Mouse (Mus musculus): Measurements from ENCODE around the gene Gipc3. TPM values are rescaled to one million over a fixed set of nuclear protein-coding genes. Genes with fewer than 3 reads are reported as not detected.

Gene Gipc3
- polyA plus RNA-seq, 1 experiment, result not detected

DNA sequence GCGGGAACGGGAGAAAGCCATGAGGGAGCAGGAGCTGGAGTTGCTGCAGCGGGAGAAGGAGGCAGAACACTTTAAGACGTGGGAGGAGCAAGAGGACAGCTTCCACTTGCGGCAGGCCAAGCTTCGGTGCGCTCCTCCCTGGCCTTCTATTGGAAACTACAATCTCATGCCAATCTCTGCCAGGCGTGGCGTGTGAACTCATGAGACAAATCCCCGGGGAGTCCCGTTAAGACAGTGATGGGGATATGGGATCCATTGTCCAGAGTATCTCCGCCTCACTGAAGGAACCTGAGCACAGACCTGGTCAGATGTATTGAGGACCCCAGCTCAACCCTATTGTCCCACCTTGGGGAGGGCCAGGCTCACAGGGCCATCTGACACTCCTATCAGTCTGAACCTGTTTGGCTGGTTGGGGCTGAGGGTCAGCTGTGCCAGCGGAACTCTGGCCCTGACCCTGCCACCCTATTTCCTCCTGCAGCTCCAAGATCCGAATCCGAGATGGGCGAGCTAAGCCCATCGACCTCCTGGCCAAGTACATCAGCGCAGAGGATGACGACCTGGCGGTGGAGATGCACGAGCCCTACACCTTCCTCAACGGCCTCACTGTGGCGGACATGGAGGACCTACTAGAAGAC is 19.8 kb downstream of the Gipc3 start:
- H3K27ac ChIP-seq (replicated peaks; ENCODE audit: low read depth, low read length), result no peak overlapping the region
- H3K4me1 ChIP-seq (ENCODE audit: control insufficient read depth, insufficient read depth, insufficient read length, low read length), result peaks cover 19% of the 10 kb centered on the region
- H3K4me3 ChIP-seq (ENCODE audit: insufficient read depth, low read depth, low read length), result no peak overlapping the region

DNA sequence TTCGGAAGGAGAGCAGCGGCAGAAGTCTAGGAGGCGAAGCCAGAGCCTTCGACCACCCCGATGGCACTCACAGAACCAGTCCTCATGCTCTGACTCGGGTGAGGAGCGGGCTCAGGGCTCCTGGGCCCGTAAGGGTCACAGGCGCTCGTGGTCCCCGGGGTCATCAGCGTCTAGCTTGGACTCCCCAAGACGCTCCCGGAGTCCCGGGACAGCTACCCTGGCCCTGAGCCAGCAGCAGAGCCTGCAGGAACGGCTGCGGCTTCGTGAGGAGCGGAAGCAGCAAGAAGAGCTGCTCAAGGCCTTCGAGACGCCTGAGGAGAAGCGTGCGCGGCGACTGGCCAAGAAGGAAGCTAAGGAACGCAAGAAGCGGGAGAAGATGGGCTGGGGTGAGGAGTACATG is 20.6 kb downstream of the Gipc3 start:
- Histone ChIP-seq H3K4me1 (ENCODE audit: control insufficient read depth, insufficient read depth, insufficient read length, low read length) (peaks cover 18% of the 10 kb centered on the region), H3K4me3 (ENCODE audit: insufficient read depth, low read depth, low read length) (no peak overlapping the region; the same call in 1 of the 2 replicates), H3K27ac (replicated peaks; ENCODE audit: low read depth, low read length) (no peak overlapping the region)

DNA sequence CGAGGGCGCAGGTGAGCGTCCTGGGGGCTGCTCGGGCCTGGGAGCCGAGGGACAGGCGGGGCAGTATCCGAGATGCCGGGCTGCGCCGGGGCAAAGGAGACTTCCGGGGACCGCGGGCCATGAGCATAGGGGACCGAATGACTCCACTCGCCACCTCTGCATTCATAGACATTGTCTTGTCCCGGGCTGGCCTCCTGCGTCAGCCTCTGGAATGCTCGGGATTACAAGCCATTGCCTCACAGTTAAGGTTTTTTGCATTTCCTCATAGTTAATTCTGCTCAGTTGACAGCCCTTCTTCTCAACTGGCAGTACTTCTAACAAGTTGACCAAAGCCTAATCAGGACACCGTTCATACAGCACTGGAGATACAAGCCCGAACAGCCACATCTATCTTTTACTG is 21.6 kb downstream of the Gipc3 start:
- Histone ChIP-seq H3K27ac (replicated peaks; ENCODE audit: low read depth, low read length) (peak overlapping the region; percentile 50), H3K4me1 (ENCODE audit: control insufficient read depth, insufficient read depth, insufficient read length, low read length) (peaks cover 13% of the 10 kb centered on the region; the same call in 1 of the 2 replicates), H3K4me3 (ENCODE audit: insufficient read depth, low read depth, low read length) (peak overlapping the region; percentile 84)

DNA sequence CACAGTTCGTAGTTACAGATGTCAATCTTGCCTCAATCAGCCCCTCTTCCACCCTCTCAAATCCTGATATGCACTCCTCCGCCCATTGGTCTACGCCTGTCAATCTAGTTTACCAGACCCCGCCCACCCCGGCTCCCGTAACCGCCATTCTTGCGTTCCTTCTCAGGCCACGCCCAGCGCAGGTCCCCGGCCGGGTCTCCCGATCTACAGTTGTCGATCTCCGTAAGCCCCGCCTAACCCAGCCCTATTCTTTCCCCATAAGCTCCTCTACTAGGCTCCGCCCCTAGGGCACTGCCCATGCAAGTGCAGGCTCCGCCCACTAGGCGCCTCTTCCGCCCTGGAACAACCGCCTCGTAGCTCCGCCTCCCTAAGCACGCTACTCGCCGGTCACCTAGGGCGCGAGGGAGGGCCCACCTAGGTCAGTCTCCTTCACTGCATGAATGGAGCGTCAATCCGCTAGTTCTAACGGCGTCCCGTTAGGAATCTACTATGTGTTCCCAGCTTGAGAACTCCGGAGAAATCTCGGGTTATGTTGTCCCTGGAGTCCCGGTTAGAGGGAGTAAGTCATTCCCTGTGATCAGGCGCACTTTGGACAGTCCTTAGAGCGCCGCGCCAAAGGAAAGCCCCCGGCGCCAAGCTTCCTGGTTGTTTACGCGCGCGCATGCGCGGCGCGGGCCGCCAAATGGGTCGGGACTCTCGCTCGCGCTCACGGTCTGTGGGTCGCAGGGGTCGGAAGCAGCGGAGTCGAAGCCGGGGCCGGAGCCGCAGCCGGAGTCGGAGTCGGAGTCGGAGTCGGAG is 22.3 kb downstream of the Gipc3 start, which contains the start of gene Cactin:
Gene Cactin, plus strand, starts transcription at position 554 of the 798 bp plus-strand sequence.
- Histone ChIP-seq H3K4me1 (ENCODE audit: control insufficient read depth, insufficient read depth, insufficient read length, low read length) (peaks cover 13% of the 10 kb centered on the region; the same call in 1 of the 2 replicates), H3K27ac (replicated peaks; ENCODE audit: low read depth, low read length) (peak within 1 kb of the TSS; percentile 97), H3K4me3 (ENCODE audit: insufficient read depth, low read depth, low read length) (peak within 1 kb of the TSS; percentile 84)

DNA sequence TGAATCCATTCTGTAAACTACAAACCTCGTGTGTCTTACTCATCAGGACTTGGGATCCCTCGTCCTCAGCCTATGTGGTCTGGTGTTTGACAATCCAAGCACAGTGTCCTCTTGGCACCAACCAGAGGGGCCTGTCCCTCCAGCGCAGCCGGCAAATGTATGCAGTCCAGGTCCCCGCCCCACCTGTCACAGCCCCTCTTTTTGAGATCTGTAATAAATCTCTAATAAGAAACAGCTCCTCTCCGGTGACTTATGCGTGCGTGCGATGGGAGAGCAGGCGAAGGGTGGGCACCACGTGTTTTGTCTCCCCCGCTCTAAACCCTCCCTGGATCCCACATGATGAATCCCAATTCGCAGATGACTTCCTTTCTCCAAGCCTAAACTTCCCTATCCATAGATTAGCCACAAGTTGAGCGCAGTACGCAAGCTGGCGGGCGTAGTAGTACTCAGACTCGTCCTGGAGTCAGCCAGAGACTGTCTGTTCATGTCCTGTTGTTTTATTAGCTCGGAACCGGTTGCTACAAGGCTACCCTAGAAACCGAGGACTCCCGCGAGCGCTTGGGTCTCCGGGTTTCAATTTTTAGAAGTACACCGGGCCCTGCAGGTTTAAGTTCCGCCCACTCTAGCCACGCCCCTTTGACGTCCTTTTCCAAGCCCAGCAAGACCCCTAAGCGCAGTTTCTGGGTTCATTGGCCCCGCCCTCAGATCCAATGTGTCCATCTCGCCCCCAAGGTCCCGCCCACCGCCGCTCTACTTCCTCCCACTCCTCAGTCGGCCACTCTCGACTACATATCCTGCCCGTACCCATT is 23.1 kb downstream of the Gipc3 start:
- H3K27ac ChIP-seq (replicated peaks; ENCODE audit: low read depth, low read length), result peak overlapping the region; percentile 78
- H3K4me1 ChIP-seq (ENCODE audit: control insufficient read depth, insufficient read depth, insufficient read length, low read length), result peaks cover 13% of the 10 kb centered on the region; the same call in 1 of the 2 replicates
- H3K4me3 ChIP-seq (ENCODE audit: insufficient read depth, low read depth, low read length), result peak overlapping the region; percentile 60

DNA sequence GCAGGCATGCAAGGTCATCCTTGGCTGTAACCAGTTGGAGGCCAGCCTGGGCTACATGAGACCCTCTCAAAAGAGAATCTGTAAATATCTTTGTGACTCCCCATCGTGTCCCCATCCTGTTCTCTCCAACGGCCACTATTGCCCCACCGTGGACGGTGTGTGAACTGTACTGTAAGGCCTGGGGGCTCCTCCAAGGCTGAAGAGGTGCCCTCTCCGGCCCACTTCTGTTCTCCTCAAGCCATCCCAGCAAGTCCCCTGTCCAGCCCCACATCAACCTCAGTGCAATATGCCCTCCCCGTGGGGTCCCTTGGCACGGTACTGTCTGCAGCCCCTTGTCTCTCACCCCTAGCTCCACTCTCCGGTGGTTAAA is 23.8 kb downstream of the Gipc3 start:
- Histone ChIP-seq H3K27ac (replicated peaks; ENCODE audit: low read depth, low read length) (peak overlapping the region; percentile 78), H3K4me1 (ENCODE audit: control insufficient read depth, insufficient read depth, insufficient read length, low read length) (peaks cover 13% of the 10 kb centered on the region; the same call in 1 of the 2 replicates), H3K4me3 (ENCODE audit: insufficient read depth, low read depth, low read length) (peak overlapping the region; percentile 60)

DNA sequence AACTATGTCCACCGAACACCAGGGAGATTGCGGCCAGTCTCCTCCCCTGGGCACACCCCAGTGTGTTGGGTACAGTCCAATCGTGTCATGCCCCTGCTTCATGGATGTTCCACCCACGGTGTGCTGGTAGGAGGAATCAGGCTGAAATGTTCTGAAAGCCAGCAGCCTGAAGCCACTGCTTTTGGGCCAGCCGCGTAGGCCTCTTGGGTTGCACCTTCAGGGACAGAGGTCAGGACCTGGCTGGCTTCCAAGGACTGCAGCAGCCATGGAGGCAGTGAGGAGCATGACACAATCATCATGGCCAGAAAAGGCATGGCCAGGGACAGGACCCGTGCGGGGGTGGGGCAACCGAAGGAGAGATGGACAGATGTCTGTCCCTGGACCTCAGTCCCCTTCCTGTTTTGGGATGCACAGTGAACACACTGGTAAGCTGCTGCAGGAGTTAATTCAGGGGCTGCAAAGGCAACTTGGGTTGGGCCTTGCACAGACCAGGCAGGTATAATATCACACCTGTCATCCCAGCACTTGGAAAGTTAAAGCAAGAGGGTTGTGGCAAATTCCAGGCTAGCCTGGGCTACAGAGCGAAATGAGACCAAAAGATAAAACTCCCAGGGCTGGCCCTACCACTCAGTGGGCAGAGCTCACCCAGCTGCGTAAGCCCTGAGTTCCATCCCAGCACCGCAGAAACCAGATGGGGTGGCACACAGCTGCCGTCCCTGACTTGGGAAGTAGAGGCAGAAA is 24.3 kb downstream of the Gipc3 start:
- peaks cover 13% of the 10 kb centered on the region; the same call in 1 of the 2 replicates for H3K4me1 ChIP-seq (ENCODE audit: control insufficient read depth, insufficient read depth, insufficient read length, low read length)
- no peak overlapping the region for H3K4me3 ChIP-seq (ENCODE audit: insufficient read depth, low read depth, low read length)
- peak overlapping the region; percentile 78; the same call in 1 of the 2 replicates for H3K27ac ChIP-seq (replicated peaks; ENCODE audit: low read depth, low read length)

DNA sequence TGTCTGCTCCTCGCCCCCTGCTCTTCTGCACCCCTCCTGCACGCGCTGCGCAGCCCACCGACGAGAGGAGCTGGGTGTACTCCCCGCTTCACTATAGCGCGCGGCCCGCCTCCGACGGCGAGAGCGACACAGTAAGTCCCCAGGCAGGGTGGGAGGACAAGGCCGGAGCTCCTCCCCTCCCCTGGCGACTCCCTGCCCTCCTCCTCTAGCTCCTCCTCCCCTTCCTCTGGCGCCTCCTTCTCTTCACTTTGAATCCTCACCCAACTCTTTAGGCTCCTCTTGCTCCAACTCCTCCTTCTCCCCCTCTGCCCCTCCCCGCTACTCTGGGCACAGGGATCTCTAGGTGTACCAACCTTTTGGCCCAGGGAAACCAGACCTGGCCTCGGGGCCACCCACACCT is 25.8 kb downstream of the Gipc3 start:
- Histone ChIP-seq H3K4me3 (ENCODE audit: insufficient read depth, low read depth, low read length) (peak overlapping the region; percentile 38; the same call in 1 of the 2 replicates), H3K4me1 (ENCODE audit: control insufficient read depth, insufficient read depth, insufficient read length, low read length) (peaks cover 13% of the 10 kb centered on the region; the same call in 1 of the 2 replicates), H3K27ac (replicated peaks; ENCODE audit: low read depth, low read length) (no peak overlapping the region)

DNA sequence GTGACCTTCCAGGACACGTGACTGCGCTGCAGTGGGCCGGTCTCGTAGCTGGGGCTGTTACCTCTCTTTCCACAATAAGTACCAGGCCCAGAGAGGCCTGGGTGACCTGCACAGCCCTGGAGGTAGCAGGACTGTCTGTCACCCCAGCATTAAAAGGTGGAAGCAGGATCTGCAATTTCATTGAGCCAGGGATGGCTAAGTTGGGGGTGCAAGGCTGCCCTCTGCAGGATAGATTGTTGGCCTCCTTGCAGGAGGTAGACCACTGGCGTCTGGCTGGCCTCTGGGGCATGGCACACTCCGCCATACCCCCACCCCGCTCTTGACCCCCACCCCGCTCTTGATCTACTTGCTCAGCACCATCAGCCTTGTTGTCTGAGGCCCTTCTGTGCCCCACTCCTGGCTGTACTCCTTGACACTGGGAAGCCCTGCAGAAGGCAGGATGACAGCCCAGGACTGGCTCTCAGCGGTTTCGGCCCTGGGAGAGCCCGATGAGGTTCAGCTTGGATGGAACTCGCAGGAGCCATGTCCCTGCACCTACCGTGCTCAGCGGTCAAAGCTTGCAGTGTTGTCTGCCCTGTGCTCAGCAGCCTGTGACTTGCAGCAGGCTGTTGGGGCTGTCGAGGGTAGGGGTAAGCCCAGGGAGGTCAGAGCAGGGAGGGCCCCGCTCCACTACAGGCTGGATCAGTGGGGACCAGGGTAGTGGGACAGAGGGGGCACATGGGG is 26.6 kb downstream of the Gipc3 start:
- Histone ChIP-seq H3K4me3 (ENCODE audit: insufficient read depth, low read depth, low read length) (no peak overlapping the region), H3K27ac (replicated peaks; ENCODE audit: low read depth, low read length) (no peak overlapping the region), H3K4me1 (ENCODE audit: control insufficient read depth, insufficient read depth, insufficient read length, low read length) (peaks cover 11% of the 10 kb centered on the region; the same call in 1 of the 2 replicates)

DNA sequence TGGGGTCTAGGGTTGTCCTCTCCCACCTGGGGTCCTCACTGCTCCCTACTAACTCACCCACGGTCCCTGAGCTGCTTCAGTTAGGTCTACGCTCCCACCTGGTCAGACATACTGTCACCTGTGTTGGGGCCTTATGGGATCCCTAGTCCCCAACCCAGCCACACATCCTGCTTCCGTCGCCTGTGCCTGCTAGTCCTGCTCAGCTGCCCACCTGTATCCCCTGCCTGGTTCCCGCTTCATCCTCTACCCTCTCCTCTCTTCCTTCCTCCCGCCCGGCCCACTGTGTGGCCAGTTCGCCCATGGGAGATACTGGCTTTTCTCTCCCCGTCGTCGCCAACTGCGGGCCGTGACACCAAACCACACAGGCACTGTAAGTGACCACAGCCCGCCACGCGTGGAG is 27.5 kb downstream of the Gipc3 start:
- H3K4me3 ChIP-seq (ENCODE audit: insufficient read depth, low read depth, low read length), result no peak overlapping the region
- no peak overlapping the region for H3K27ac ChIP-seq (replicated peaks; ENCODE audit: low read depth, low read length)
- peaks cover 11% of the 10 kb centered on the region; the same call in 1 of the 2 replicates for H3K4me1 ChIP-seq (ENCODE audit: control insufficient read depth, insufficient read depth, insufficient read length, low read length)

DNA sequence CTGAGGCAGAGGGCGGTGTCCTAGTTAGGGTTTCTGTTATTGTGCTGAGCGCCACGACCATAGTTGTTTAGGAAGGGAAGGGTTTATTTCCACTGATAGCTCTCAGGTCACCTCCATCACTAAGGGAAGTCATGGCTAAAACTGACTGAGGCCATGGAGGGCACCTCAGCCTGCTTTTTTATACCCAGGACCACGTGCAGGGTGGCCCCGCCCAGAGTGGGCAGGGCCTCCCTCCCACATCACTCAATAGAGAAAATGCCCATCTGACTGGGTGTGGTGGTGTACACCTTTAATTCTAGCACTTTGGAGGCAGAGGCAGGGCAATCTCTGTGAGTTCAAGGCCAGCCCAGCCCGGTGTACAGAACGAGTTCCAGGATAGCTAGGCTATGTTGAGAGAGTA is 28.9 kb downstream of the Gipc3 start:
- H3K27ac ChIP-seq (replicated peaks; ENCODE audit: low read depth, low read length), result no peak overlapping the region
- H3K4me1 ChIP-seq (ENCODE audit: control insufficient read depth, insufficient read depth, insufficient read length, low read length), result 0 out of 2 replicates have a peak, but pooled peaks cover 5% of the 10 kb centered on the region
- H3K4me3 ChIP-seq (ENCODE audit: insufficient read depth, low read depth, low read length), result no peak overlapping the region

DNA sequence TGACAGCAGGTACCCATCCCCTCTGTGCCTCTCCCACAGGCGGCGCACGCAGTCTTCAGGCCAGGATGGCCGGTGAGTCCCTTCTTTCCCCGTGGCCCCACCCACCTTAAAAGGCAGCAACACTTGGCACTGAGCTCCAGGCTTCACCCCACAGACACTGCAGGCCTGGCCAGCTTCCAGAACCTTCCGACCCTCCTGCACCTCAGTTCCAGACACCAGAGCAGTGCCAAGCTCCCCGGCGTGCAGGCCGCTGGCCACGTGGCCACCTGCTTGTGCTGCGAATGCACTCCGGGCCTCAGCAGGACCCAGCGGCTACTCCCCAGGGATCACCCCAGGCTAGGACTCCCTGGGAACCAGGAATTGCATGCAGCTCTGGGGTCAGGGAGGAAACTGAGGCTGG is 29.5 kb downstream of the Gipc3 start:
- Histone ChIP-seq H3K4me3 (ENCODE audit: insufficient read depth, low read depth, low read length) (no peak overlapping the region), H3K4me1 (ENCODE audit: control insufficient read depth, insufficient read depth, insufficient read length, low read length) (0 out of 2 replicates have a peak, but pooled peaks cover 3% of the 10 kb centered on the region), H3K27ac (replicated peaks; ENCODE audit: low read depth, low read length) (no peak overlapping the region)

DNA sequence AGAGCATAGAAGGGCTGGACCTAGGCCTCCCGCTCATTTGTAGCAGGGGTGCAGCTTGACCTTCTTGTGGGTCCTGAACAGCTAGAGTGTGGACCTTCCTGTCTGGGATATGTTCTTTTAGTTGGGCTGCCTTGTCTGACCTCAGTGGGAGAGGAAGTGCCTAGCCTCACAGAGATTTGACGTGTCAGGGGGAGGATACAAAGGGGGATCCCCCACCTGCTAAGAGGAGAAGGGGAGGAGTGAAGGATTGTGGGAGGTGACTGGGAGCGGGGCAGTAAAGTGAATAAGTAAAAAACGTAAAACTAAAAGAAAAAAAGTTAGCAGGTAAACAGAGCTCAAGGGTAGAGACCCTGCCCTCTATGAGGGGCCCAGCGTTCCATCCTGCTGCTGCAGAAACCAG is 33.5 kb downstream of the Gipc3 start:
- H3K4me1 ChIP-seq (ENCODE audit: control insufficient read depth, insufficient read depth, insufficient read length, low read length), result no peaks in the 10 kb centered on the region

More for the DNA sequence above, 33.5 kb downstream of the Gipc3 start:
- Histone ChIP-seq H3K27ac (replicated peaks; ENCODE audit: low read depth, low read length) (no peak overlapping the region), H3K4me3 (ENCODE audit: insufficient read depth, low read depth, low read length) (no peak overlapping the region)
